Mouse (Mus musculus) splenic B cell, adult 2 months (primary cell): ENCODE measurements around the gene Cdc27.

Experiments
- DNase-seq: peaks from one replicate; pipeline ENCODE4 v3.0.0-alpha.2; 2011; ENCODE audit warnings: low read depth, low spot score
- H3K27me3 ChIP-seq: 2 replicates; pipeline ENCODE4 v1.6.1; 2012; ENCODE audit warnings: mild to moderate bottlenecking, low read length, moderate library complexity, mixed read lengths; ENCODE audit not compliant: control insufficient read depth, poor library complexity, insufficient read depth, severe bottlenecking
- H3K36me3 ChIP-seq: 2 replicates; pipeline ENCODE4 v1.6.1; 2012; ENCODE audit warnings: mild to moderate bottlenecking, low read length, moderate library complexity, mixed read lengths; ENCODE audit not compliant: control insufficient read depth, poor library complexity, insufficient read depth, severe bottlenecking

The Cdc27 gene

DNA sequence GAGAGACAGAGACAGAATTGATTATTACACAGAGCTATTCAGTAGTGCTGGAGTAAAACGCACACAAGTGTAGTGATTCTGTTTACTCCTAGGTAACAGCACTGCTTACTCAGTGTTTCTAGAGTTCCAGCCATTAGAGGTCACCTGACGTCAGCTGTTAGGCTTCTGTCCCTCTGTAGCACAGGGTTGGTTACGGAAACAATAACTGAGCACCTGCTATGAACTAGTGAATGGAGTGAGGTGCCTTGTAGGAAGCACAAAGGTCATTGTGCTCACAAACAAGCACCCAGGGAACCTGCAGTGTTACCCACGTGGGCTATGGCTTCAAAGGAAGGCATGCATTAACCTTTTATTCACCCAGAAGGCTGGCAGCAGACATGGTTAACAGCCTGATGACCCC lies 70.9 kb downstream of the Cdc27 start:
- H3K36me3 ChIP-seq, result no peaks in the 10 kb centered on the region
- H3K27me3 ChIP-seq, result no peaks in the 10 kb centered on the region
- DNase-seq, result no peak

DNA sequence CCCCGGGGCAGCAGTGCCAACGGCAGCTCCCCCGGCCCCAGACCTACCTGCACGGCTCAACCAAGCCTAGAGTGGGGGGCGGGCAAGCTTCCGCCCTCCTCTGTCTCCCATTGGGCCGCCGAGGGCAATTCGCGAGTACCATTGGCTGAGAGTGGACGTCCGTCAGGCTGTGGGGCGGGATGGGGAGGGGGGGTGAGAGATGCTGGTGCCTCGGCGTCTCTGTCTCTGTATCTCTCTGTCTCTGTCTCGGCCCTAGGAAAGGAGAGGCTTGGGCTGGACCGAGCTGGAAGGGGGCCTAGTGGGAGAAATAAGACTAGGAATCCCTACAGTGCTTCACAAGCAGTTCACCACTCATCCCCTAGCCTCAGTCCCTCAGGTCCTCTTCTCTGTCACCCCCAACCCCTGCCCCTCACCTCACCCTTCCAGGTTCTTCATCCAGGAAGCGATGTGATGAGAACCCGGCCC lies 81.0 kb downstream of the Cdc27 start:
- DNase-seq, result peak; percentile 93
- Histone ChIP-seq H3K36me3 (no peaks in the 10 kb centered on the region), H3K27me3 (no peaks in the 10 kb centered on the region)

DNA sequence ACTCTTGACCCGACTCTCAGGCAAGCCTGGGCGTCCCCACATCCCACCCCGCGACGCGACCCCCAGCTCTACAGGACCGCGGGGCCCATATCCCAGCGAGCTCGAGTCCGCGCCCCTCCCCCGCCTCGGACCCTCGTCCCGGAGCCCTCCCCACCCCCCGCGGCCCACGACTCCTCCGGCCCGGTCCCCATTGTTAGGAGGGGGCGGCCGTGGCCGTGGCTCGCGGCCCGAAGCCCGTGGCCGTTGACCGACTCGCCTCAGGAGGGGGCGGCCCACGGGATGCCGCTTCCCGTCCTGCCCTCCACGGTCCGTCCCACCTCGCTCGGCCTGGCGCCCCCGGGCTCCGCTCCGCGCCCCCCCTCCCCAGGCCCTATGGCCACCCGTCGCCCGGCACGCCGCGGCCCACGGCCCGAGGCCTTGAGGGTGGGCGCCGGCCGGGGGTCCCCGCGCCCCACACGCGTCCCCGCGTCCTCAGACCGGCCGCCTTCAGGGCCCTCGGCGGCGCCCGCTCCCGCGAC lies 81.6 kb downstream of the Cdc27 start, which contains the start of gene Kansl1:
Kansl1 (minus strand) TSS at position 111 of the 518 bp plus-strand sequence.
- peak; percentile 32 for DNase-seq
- H3K36me3 ChIP-seq, result no peaks in the 10 kb centered on the region
- H3K27me3 ChIP-seq, result no peaks in the 10 kb centered on the region

DNA sequence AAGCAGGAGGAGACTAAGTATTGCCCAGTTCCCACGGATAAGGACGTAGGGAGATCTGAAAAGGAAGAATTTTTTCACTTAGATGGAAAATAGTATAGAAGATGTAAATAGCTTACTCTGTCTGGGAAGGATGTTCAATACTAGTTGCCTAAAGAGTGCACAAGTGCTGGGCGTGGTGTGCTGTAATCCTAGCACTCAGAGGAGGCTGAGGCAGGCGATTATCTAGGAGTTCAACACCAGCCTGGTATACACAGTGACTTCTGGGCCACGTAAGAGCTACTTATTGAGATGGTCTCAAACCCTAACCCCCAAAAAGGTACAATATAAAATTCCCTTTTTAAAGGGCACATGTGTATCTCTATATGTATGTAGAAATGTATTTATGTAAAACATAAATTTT lies 82.7 kb downstream of the Cdc27 start:
- no peak for DNase-seq
- no peaks in the 10 kb centered on the region for H3K27me3 ChIP-seq
- no peaks in the 10 kb centered on the region for H3K36me3 ChIP-seq

DNA sequence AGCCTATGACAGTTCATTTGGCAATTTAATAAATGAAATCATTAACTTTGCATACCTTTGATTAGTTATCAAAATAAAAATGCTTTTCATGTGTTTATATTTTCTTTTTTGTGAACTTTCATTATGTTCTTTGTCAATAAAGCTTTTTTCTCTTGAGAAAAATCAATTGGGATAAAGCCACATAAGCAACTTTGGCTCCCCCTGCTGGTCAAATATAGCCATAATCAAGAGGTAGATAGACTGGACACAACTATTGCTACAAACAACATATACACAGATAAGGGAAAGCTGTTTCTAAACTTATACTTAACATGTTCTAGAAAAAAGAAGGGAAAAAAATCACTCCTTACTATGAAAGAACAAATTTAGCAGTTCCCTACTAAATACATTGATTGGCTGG lies 88.9 kb downstream of the Cdc27 start:
- peak; percentile 89 for DNase-seq
- Histone ChIP-seq H3K27me3 (no peaks in the 10 kb centered on the region), H3K36me3 (no peaks in the 10 kb centered on the region)

DNA sequence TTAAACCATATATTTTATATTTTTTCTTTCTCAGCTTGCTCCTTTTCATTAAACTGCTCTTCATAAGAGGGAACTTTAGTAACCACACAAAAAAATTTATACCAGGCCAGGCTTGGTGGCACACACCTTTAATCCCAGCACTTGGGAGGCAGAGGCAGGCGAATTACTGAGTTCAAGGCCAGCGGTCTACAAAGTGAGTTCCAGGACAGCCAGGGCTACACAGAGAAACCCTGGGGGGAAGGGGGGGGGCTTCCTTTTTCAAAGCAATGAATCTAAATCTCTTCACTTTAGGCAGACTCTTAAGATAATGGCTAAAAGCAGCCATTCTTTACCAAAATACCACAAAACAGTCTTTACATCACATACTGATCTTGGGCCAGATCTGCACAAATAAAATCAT lies 90.7 kb downstream of the Cdc27 start:
- DNase-seq, result no peak
- H3K36me3 ChIP-seq, result no peaks in the 10 kb centered on the region

DNA sequence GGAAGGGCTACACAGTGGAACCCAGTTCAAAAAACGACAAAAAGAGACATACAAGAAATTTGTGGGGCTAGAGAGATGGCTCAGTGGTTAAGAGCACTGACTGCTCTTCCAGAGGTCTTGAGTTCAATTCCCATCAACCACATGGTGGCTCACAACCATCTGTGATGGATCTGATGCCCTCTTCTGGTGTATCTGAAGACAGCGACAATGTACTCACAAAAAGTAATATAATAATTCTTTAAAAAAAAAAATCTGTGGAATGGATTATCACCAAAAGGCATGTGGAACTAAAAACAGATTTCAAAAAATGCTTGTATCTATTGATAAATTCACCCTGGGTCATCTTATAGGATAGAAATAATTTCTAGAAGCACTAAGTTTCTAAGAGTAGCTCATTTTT lies 91.9 kb downstream of the Cdc27 start:
- Histone ChIP-seq H3K27me3 (no peaks in the 10 kb centered on the region), H3K36me3 (no peaks in the 10 kb centered on the region)
- DNase-seq, result peak; percentile 26

More for the DNA sequence above, 90.7 kb downstream of the Cdc27 start:
- no peaks in the 10 kb centered on the region for H3K27me3 ChIP-seq
